Mouse (Mus musculus): ENCODE measurements around the gene Gm20696.

The Gm20696 gene

DNA sequence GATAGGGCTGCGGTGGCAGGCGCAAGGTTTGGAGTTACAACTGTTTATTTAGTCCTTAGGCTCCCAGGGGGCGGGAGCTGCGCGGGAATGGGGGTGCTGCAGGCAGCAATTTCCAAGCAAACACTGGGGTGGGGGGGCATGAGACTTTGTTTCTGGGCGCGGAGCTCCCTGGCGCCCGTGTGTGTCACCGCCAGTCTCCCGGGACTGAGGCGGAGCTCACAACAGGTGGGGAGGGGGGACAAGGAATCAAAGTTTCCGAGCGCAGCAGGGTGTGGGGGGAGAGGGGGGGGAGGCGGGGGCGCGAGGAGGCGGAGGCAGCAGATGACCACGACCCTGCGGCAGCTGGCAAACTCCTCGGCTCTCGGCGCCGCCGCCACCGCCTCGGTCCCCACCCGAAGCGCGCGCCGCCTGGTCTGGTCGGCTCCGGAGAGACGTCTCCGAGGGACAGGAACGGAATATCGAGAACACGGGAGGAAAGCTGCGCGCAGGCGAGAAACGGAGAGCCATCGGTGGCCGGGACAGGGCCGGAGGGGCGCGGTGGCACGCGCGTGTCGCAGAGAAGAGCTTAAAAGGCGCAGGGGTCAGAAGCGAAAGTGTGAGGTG lies 145.5 kb downstream of the Gm20696 start:
- peak; percentile 74 for DNase-seq (ENCODE audit: inconsistent ontology term)

DNA sequence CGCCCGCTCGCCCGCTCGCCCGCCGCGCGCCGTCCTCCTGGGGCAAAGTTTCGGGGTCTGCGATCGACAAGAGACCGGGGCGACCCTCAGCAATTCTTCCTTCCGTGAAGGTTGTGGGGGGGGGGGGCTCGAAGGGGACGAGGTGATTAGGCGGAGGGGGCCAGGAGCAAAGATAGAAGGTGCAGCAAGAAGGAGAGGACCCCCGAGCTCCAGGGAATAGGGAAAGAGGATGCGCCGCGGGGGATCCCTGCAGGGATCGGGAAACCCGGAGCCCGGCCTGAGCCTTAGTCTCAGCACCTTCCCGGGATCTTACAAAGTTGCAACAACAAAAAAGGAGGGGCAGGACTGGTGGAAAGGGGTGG lies 145.9 kb downstream of the Gm20696 start:
- no peak for DNase-seq (ENCODE audit: inconsistent ontology term)

DNA sequence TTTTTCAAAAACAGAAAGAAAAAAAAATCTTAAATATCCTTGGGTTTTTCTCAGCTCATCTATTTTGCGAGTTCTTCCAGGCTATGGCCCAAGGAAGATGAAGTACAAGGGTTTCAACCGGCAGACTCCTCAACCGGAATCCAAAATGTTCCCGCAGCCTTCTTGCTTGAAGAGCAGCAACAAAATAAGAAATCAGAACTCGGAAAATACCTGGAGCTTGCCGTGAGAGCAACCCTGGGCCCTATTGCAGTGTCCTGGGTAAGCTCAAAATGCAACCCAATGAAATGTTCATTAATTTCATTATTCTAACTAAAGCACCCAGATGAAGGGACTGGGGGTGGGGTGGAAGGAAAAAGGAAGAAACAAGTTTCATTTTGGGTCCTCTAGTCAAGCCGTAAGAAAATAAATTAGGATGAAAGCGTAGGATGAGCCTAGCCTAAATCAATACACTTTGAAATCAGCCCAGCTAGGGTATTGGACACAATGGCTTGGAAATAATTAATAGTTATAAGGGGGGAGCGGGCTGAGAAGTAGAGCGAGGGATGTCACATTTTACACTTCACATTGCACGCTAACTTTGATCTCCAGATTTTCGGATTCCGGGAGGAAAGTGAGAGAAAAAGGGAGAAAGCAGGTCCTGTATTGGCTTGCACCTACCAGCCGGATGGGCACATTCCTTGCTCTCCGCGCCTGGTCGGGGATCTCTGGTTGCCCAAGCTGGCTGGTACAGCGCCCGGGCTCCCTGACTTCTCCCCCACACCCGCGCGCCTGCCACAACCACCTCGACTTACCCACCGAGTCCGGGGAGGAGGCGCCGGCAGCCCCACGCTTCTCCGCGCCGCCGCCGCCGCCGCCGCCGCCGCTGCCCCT lies 146.6 kb downstream of the Gm20696 start:
- DNase-seq (ENCODE audit: inconsistent ontology term): peak; percentile 36

DNA sequence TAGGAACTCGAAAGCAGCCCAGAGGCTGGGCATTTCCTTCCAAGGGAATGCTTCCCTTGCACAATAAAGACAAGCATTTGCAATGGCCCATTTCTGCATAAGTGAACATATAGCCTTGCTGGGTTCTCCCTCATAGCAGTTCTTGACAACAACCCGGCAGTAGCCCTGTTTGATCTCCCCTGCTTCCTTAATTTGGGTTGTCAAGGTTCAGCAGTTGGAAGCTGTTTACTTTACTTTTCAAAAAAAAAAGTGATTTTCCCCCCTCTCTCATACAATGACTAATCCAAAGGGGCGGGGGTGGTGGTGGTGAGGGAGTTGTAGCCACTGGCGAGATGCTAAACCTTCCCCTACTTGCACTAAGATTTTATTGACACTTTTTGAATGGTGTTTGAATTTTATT lies 147.5 kb downstream of the Gm20696 start:
- DNase-seq (ENCODE audit: inconsistent ontology term): peak; percentile 13

DNA sequence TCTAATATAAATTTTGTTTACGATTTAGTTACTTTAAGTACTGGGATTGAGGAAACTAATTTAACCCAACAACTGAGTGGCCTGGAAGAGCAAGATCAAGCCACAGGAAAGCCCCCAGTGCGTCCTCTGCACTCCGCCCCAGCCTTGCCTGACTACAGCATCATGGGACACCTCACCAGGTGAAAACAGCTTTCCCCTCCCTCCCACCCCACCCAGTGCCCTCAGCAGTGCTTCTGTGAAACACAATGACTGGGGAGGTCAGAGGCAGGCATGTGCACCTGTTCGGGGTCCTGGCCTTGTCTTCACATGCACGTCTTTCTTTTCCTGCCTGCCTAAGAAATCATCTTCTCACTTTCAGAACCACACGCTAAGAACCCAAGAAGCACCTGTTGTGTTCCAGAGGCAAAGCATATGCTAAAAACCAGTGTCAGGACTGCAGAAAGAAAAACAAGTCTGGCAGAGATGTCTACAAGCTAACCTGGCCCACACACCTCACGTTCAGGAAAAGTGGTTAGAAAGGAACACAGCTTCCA lies 150.9 kb downstream of the Gm20696 start:
- DNase-seq (ENCODE audit: inconsistent ontology term): no peak

DNA sequence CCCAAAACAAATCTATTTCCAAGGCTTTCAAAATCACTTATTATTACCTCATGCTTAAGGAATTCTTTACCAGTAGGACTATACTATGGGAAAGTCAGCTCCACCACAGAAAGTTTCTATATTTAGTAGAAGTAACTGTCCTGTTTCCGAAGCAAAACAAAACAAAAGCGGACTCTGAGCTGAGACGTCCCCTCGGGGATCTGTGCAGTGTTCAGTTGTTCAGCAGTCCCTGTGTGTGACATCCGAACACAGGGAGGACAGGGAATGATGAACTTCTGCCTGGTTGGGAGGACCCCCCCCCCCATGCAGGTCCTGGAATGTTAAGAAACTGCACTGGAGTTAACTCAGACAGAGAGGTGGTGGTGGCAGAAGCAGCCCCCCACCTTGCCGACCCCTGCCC lies 154.7 kb downstream of the Gm20696 start:
- no peak for DNase-seq (ENCODE audit: inconsistent ontology term)

DNA sequence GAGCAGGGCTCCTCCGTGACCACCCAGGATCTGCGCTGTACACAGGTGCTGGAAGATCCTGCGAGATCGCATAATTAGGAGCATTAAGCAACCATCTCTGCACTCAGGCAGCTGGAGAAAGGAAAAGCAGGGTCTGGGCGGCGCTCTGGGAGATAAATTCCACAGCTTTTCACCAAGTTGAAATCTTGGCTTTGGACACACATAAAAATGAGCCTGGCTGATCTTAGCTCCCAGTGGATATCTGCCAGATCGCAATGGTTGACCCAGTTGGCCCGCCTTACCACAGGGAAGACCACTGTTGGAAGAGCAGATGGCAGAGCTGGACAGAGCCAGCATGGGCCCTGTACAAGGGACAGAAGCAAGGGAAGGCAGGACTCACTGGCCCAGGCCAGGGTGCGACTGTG lies 157.4 kb downstream of the Gm20696 start:
- peak; percentile 86 for DNase-seq (ENCODE audit: inconsistent ontology term)

DNA sequence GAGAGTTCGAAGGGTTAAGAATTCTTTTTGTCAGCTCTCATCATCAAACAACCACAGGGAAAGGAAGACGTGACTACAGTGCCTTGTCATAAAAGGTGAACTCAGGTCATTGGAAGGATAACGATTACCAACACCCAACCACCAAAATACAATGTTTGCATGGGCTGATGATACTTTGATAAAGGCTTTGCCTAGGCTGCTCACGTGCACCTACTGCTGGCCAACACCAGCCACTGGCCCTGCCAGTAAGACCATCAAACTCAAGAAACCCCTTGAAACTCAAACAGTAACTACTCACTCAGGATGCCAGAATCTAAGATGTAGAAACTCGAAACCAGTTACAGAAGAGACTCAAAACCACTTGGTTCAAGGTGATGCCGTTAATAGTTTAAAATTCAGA lies 159.8 kb downstream of the Gm20696 start:
- no peak for DNase-seq (ENCODE audit: inconsistent ontology term)

DNA sequence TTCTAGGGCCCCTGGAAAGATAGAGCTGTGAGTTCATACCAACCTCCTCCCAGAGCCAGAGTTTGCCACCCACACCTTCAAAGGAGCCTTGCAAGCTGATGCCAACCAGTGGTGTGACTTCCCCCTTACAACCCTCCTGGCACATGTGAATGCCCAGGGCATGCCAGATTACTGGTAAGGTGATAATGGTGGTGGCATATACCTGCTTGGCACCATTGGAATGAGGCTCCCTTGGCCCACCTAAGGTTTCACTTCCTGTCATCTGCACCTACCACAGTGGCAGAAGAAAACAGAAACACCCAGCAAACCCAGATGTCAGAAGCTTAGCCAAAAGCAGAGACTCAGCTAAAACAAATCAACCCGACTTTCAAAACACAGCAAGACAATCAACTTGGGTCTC lies 162.9 kb downstream of the Gm20696 start:
- no peak for DNase-seq (ENCODE audit: inconsistent ontology term)

DNA sequence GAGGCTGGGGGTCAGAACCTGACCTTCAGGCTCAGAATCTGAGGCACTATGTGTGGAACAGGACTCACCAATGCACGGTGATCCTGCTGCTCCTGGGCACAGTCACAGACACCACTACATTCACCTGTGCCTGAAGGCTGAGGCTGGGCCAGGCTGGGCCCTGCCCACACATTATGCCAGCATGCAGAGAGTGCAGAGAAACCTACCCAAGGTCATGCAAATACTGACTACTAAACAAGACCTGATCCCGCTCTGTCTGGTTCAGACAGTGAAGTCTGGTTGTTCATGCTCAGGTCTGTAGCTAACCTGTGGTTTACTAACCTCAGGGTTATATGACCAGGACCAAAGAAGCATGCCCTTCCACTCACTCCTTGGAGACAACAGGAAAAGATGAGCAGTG lies 163.9 kb downstream of the Gm20696 start:
- no peak for DNase-seq (ENCODE audit: inconsistent ontology term)

DNA sequence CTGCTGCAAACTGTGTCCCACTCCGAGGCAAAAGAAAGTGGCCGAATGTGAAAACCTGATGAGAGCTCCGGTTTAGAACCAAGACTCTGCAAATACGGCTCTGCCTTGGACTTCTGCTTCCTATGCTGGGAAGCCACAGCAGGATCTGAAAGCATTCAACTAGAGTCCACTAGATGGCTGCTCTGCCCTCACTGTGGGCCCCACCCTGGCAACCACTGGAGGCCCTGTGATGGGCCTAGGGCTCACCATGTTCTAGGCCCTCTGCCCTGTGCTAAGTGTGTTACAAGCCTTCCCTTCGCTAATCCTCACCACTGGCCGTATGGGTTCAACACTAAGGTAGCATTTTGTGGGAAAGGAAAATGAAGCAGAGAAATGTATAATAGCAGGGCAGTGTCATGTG lies 164.3 kb downstream of the Gm20696 start:
- DNase-seq (ENCODE audit: inconsistent ontology term): no peak

DNA sequence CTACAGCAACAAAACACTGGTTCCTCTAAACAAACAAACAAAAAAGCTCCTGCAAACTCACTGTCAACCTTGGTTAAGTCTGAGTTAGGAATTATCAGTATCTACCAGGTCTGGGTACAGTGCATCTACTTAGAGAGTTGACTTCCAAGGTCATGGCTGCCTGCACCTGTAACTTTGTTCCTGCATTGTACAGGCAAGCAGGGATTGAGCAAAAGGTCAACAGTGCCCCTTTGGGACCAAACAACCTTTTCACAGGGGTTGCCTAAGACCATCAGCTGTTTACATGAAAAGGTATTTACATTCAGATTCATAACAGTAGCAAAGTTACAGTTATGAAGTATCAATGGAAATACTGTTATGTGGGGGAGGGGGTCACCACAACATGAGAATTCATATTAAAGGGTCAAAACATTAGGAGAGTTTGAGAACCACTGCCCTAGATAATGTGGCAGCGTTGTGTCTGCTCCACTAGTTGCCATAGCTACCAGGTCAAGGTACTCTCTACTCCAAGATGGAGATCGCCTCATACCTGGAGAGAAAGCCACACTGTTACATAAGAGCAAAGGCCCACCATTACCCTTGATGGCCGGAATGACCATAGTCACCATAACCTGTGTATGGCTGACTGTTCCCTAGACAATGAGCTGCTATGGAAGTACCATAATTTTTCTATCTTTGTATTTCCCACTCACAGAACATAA lies 165.9 kb downstream of the Gm20696 start:
- DNase-seq (ENCODE audit: inconsistent ontology term): no peak

DNA sequence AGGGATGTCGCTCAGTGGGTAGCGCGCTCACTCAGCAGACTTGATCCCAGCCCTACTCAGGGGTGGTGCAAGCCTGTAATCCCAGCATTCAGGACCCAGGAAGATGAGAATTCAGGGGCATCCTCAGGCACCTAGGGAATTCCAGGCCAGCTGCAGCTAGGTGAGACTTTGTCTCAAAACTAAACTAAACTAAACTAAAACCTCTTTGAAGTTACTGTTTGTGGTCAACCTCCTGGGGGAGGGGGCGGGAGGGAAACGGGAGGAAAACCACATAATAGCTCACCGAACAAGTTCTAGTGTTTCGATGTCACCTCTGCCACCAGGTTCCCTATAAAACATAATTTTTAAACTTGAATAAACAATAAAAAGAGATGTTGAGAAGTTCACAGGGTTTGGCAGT lies 168.5 kb downstream of the Gm20696 start:
- no peak for DNase-seq (ENCODE audit: inconsistent ontology term)

DNA sequence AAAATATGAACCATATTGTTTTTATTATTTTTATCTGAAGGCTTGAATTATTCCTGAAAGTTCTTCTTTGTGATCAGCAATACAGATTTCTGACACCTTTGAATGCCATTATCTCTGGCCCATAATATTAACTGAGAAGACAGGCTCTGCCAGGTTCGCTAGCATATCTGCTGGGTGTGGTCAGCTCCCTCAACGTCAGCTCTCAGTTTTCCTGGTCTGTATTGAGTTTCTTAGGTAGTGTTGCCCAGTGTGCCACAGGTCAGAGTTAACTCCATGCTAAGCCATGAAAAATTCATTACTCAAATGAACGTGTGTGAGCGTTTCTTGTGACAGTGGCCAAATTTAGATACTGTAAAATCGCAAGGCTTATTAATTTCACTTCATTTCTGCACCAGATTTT lies 170.5 kb downstream of the Gm20696 start:
- no peak for DNase-seq (ENCODE audit: inconsistent ontology term)

DNA sequence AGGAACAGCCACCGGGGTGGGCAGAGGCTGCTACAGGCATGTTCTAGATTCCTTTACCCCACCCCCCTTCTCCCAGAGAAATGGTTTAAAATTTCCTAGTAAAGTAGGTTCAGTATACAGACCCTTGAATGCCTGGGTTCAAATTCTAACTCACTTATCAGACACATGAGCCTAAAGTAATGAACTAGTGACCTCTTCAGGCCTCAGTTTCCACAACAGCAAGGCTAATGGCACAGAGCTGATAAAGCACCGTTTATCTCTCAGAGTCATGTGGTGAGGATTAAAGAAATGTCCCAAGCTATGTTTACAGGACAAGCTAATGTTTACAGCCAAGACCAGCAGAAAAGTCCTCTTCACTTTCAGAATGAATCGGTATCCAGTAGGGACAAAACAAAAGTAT lies 173.7 kb downstream of the Gm20696 start:
- no peak for DNase-seq (ENCODE audit: inconsistent ontology term)

DNA sequence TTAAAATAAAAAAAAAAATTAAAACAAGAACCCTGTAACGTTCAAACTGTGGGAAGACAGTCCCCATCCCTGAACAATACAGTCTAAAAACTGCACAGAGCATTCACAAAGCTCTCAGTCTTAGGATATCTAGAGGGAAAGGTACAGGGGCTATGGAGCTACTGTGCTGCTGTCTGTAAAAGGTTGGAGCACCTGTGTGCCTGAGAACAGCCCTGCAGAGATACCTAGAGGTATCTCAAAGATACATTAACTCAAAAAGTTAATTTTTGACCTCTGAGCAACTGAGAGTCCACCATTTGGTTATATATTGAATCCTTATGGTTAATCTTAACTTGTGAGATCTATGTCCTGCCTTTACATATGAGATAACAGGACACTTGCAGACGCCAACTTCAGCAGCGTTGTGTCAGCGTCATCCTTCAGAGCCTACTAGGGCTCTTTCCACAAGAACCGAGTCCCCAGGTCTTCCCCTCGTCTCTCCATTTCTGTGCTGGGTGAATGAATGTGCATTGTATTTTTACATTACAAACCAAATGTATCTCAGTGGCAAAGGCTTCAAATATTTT lies 174.5 kb downstream of the Gm20696 start:
- DNase-seq (ENCODE audit: inconsistent ontology term): no peak

DNA sequence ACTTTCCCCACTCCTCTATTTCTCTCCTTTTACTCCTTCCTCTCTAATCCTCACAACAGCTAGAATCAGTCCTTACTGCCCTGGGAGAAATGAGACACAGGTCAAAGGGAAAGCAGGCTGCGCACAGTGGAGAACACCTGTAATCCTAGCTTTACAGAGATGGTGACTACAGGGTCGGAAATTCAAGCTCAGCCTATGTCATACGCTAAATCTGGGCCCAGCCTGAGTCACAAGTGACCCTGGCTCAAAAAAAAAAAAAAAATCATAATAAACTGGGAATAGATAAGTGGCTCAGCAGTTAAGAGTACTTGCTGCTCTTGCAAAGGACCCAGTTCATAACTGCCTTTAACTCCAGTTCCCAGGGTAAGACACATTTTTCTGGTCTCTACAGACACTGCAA lies 175.5 kb downstream of the Gm20696 start:
- no peak for DNase-seq (ENCODE audit: inconsistent ontology term)

DNA sequence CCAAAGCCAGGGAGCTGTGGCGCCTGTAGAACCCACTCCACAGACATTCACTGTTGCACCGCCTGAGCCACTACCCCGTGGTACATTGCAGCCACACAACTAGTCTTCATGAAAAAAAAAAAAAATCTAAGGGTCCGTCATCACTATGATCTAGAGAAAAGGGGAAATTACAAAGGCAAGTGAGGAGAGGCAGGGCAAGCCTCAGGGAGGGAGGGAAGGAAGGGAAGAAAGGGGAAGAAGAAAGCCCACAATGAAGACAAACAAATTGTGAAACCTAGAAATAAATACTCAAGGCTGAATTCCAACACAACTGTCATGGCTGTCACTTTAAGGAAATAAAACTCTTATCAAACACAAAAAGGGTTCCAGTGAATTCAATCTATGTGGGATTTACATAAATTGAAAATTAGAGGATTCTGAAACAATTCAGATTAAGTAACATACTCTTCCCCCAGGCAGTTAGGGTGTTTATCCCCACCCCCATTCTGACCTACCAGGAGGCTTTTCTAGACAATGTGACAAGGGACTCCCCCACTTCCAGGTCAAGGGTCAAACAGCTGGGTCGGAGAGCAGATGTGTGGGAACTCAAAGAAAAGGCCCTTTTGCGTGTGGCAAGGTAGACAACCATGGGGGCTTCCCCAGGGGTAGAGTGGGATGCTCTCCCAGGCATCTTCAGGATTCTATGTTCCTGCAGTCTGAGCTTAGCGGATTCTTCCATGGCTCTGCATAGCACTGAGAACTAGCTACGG lies 176.5 kb downstream of the Gm20696 start:
- DNase-seq (ENCODE audit: inconsistent ontology term): no peak

DNA sequence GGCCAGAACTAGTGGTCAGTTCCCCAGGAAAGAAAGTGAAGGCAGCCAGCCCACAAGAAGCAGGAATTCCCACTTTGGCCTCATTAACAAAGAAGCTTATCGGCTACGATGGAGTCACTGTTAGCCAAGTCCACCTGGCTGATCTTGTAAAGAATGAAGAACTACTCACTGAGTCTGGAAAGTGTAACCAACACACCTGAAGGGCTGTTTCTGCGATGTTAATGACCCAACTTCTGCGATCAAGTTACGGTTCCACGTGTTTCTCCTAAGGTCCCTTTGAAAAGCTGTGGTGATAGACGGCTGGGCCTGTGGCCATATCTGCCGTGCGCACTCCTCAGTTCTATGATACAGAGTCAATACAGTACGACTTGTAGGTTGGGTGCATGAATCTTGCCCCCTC lies 177.2 kb downstream of the Gm20696 start:
- no peak for DNase-seq (ENCODE audit: inconsistent ontology term)

DNA sequence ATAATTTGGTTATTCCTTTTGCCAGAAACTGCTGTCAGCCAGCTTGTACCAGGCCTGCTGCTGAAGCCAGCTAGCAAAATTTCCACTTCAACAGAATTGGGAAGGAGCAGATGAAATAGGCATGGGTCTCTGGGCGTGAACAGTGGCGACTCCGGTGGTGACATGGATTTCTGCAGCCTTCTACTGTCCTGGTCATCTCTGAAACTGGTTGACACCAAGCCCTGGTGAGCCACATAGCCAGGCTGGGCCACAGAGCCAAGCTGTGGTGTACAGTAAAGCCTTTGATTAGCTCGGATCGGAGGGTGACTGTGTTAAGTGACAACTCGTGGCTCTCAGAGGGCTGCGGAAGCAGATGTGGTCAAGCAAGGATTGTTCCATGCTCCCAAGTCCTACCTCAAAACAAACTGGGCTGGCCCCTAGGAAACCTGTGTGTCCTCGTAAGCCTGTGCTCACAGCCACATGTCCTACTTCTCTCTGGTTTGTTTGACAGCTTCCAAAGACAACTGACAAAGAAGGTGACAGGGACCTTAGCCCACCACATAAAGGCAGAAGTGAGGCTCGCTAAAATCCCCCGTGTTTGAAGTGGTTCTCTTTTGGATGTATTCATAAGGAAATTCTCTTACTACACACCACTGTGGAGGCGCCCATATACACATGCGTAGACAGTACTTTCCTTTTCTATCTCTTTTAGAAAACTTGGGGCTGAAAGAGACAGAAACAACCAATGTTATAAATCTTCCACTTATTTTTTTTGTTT lies 180.5 kb downstream of the Gm20696 start:
- peak; percentile 81 for DNase-seq (ENCODE audit: inconsistent ontology term)
